Mouse (Mus musculus): ENCODE results near the gene Camta1. TPM values are rescaled to one million over a fixed set of nuclear protein-coding genes. Genes with fewer than 3 reads are reported as not detected.

Gene Camta1
- total RNA-seq, 1 experiment = 9.3 TPM

- no peak for TF ChIP-seq ZC3H11A (IDR thresholded peaks at IDR 0.05; ENCODE audit: borderline replicate concordance, low read depth, low read length)
- no peak overlapping the region for H3K27ac ChIP-seq (ENCODE audit: insufficient read depth, low read depth, low read length, poor library complexity, severe bottlenecking)
- DNase-seq (ENCODE audit: low read depth, low spot score) = no peak
- peak overlapping the region; percentile 77 for H3K9ac ChIP-seq (ENCODE audit: insufficient read depth, low read depth, low read length, poor library complexity, severe bottlenecking)
- in situ Hi-C loops (cut with MboI; ENCODE audit: low sequenced_read_pairs in 2 of 2, unreplicated experiment in 2 of 2) = no loop called here
- H3K9me3 ChIP-seq (ENCODE audit: control insufficient read depth, insufficient read depth, low read depth, low read length) = no peaks in the 10 kb centered on the region
- peak overlapping the region; percentile 68 to 83 for H3K4me3 ChIP-seq (ENCODE audit: insufficient read depth in 1 of 2, low read depth in 1 of 2, low read length in 2 of 2, poor library complexity in 1 of 2, severe bottlenecking in 1 of 2)
- no peaks in the 10 kb centered on the region for H3K36me3 ChIP-seq (ENCODE audit: control insufficient read depth, insufficient read depth, low read length, poor library complexity, severe bottlenecking)
- H3K4me1 ChIP-seq (ENCODE audit: control insufficient read depth in 2 of 2, insufficient read depth in 2 of 2, low read length in 2 of 2, poor library complexity in 1 of 2) = peaks cover 0 to 7% of the 10 kb centered on the region in 2 experiments; a peak in 3 of 4 replicates
These were observed 754.3 kb downstream of the Camta1 start for GRCm38 (mm10) chr4:151107131-151108001.

- no peak for DNase-seq (ENCODE audit: low read depth, low spot score)
- no peaks in the 10 kb centered on the region for H3K9me3 ChIP-seq (ENCODE audit: control insufficient read depth, insufficient read depth, low read depth, low read length)
- in situ Hi-C loops (cut with MboI; ENCODE audit: low sequenced_read_pairs in 2 of 2, unreplicated experiment in 2 of 2) = no loop called here
- peaks cover 0 to 7% of the 10 kb centered on the region in 2 experiments; a peak in 3 of 4 replicates for H3K4me1 ChIP-seq (ENCODE audit: control insufficient read depth in 2 of 2, insufficient read depth in 2 of 2, low read length in 2 of 2, poor library complexity in 1 of 2)
- TF ChIP-seq HCFC1 (IDR thresholded peaks at IDR 0.05; ENCODE audit: borderline replicate concordance, insufficient read depth, low read length) (no peak), CHD2 (IDR thresholded peaks at IDR 0.05; ENCODE audit: low read depth, low read length) (no peak), ZC3H11A (IDR thresholded peaks at IDR 0.05; ENCODE audit: borderline replicate concordance, low read depth, low read length) (no peak), ZNF384 (IDR thresholded peaks at IDR 0.05; ENCODE audit: low read depth, low read length) (no peak)
- H3K4me3 ChIP-seq (ENCODE audit: insufficient read depth in 1 of 2, low read depth in 1 of 2, low read length in 2 of 2, poor library complexity in 1 of 2, severe bottlenecking in 1 of 2) = no peak overlapping the region
- no peak overlapping the region for H3K27ac ChIP-seq (ENCODE audit: insufficient read depth, low read depth, low read length, poor library complexity, severe bottlenecking)
- H3K36me3 ChIP-seq (ENCODE audit: control insufficient read depth, insufficient read depth, low read length, poor library complexity, severe bottlenecking) = no peaks in the 10 kb centered on the region
- H3K9ac ChIP-seq (ENCODE audit: insufficient read depth, low read depth, low read length, poor library complexity, severe bottlenecking) = no peak overlapping the region
These were observed 755.2 kb downstream of the Camta1 start for GRCm38 (mm10) chr4:151106468-151106867.

- Histone ChIP-seq H3K9ac (ENCODE audit: insufficient read depth, low read depth, low read length, poor library complexity, severe bottlenecking) (no peak overlapping the region), H3K4me3 (ENCODE audit: insufficient read depth in 1 of 2, low read depth in 1 of 2, low read length in 2 of 2, poor library complexity in 1 of 2, severe bottlenecking in 1 of 2) (no peak overlapping the region), H3K36me3 (ENCODE audit: control insufficient read depth, insufficient read depth, low read length, poor library complexity, severe bottlenecking) (no peaks in the 10 kb centered on the region), H3K9me3 (ENCODE audit: control insufficient read depth, insufficient read depth, low read depth, low read length) (no peaks in the 10 kb centered on the region), H3K4me1 (ENCODE audit: control insufficient read depth in 2 of 2, insufficient read depth in 2 of 2, low read length in 2 of 2, poor library complexity in 1 of 2) (peaks cover 0 to 6% of the 10 kb centered on the region in 2 experiments; a peak in 3 of 4 replicates), H3K27ac (ENCODE audit: insufficient read depth, low read depth, low read length, poor library complexity, severe bottlenecking) (no peak overlapping the region)
- DNase-seq (ENCODE audit: low read depth, low spot score) = no peak
- TF ChIP-seq ZC3H11A (IDR thresholded peaks at IDR 0.05; ENCODE audit: borderline replicate concordance, low read depth, low read length) (no peak), HCFC1 (IDR thresholded peaks at IDR 0.05; ENCODE audit: borderline replicate concordance, insufficient read depth, low read length) (no peak), CHD2 (IDR thresholded peaks at IDR 0.05; ENCODE audit: low read depth, low read length) (no peak), ZNF384 (IDR thresholded peaks at IDR 0.05; ENCODE audit: low read depth, low read length) (no peak)
- in situ Hi-C loops (cut with MboI; ENCODE audit: low sequenced_read_pairs in 2 of 2, unreplicated experiment in 2 of 2) = no loop called here
These were observed 755.8 kb downstream of the Camta1 start for GRCm38 (mm10) chr4:151105886-151106285.

GRCm38 (mm10) chr4:151104147-151104546 lies 757.5 kb downstream of the Camta1 start:
- Histone ChIP-seq H3K36me3 (ENCODE audit: control insufficient read depth, insufficient read depth, low read length, poor library complexity, severe bottlenecking) (no peaks in the 10 kb centered on the region), H3K4me3 (ENCODE audit: insufficient read depth in 1 of 2, low read depth in 1 of 2, low read length in 2 of 2, poor library complexity in 1 of 2, severe bottlenecking in 1 of 2) (no peak overlapping the region), H3K4me1 (ENCODE audit: control insufficient read depth in 2 of 2, insufficient read depth in 2 of 2, low read length in 2 of 2, poor library complexity in 1 of 2) (no peaks in the 10 kb centered on the region), H3K9me3 (ENCODE audit: control insufficient read depth, insufficient read depth, low read depth, low read length) (no peaks in the 10 kb centered on the region), H3K27ac (ENCODE audit: insufficient read depth, low read depth, low read length, poor library complexity, severe bottlenecking) (no peak overlapping the region), H3K9ac (ENCODE audit: insufficient read depth, low read depth, low read length, poor library complexity, severe bottlenecking) (no peak overlapping the region)
- in situ Hi-C loops (cut with MboI; ENCODE audit: low sequenced_read_pairs in 2 of 2, unreplicated experiment in 2 of 2) = no loop called here
- no peak for DNase-seq (ENCODE audit: low read depth, low spot score)
- TF ChIP-seq HCFC1 (IDR thresholded peaks at IDR 0.05; ENCODE audit: borderline replicate concordance, insufficient read depth, low read length) (no peak), CHD2 (IDR thresholded peaks at IDR 0.05; ENCODE audit: low read depth, low read length) (no peak), MAFK (IDR thresholded peaks at IDR 0.05; ENCODE audit: insufficient read depth, low read depth, low read length) (no peak), ZNF384 (IDR thresholded peaks at IDR 0.05; ENCODE audit: low read depth, low read length) (no peak), ZC3H11A (IDR thresholded peaks at IDR 0.05; ENCODE audit: borderline replicate concordance, low read depth, low read length) (no peak)

All from ES-E14 (cell line).